Mouse (Mus musculus) liver, postnatal 0 days (tissue): ENCODE results near the gene Myl9.

Experiments used
- CTCF ChIP-seq: sonication (generic); IDR thresholded peaks from 2 replicates; pipeline ENCODE4 v1.5.1; 2016; ENCODE audit warnings: antibody characterized with exemption, low read depth
- EP300 ChIP-seq: IDR thresholded peaks from 2 replicates; pipeline ENCODE4 v1.6.1; 2016; ENCODE audit warnings: antibody characterized with exemption, low read depth, mild to moderate bottlenecking

- TF ChIP-seq CTCF (no peak), EP300 (no peak)
Observed at GRCm38 (mm10) chr2:156737976-156738375, 37.2 kb upstream of the Myl9 start.
